Mouse (Mus musculus) forebrain, embryonic 14.5 days (tissue): ENCODE measurements at regions not wholly inside any gene's neighbourhood (a gene's known extent, or its start where the extent isn't known, plus 50 kb on each side); places are given as distances from the start of the nearest gene placed in this dataset.
"Not testable (repeated sequence)": the region's sequence is repeated elsewhere in the genome, so short reads cannot be mapped to it uniquely, and the experiment has no call there.

Experiments used
- ATAC-seq: fragments of 200-750 bp; cut with Nextera tagmentation; 2 replicates; pipeline ENCODE4 v1.8.0; 2017; ENCODE audit warnings: mild to moderate bottlenecking, moderate library complexity
- DNase-seq: peaks from one replicate; pipeline ENCODE4 v3.0.0-alpha.2; 2015; ENCODE audit warnings: low spot score
- H3K27ac ChIP-seq: fragments of 300-500 bp; sonication (generic); 2 replicates; pipeline ENCODE4 v1.5.1; 2014; ENCODE audit warnings: low read depth, mild to moderate bottlenecking, control low read depth, low read length, moderate library complexity
- H3K27me3 ChIP-seq: fragments of 300-500 bp; sonication (generic); replicated peaks from 2 replicates; pipeline ENCODE4 v1.6.1; 2014; ENCODE audit warnings: low read length, control low read depth, mixed read lengths; ENCODE audit not compliant: control insufficient read depth, insufficient read depth
- H3K36me3 ChIP-seq: fragments of 300-500 bp; sonication (generic); 2 replicates; pipeline ENCODE4 v1.6.1; 2014; ENCODE audit warnings: low read length, control low read depth; ENCODE audit not compliant: control insufficient read depth, insufficient read depth
- H3K4me1 ChIP-seq: fragments of 300-500 bp; sonication (generic); 2 replicates; pipeline ENCODE4 v1.6.1; 2014; ENCODE audit warnings: antibody characterized with exemption, low read length, control low read depth; ENCODE audit not compliant: control insufficient read depth, insufficient read depth
- H3K4me2 ChIP-seq: fragments of 300-500 bp; sonication (generic); 2 replicates; pipeline ENCODE4 v1.6.1; 2014; ENCODE audit warnings: mild to moderate bottlenecking, control low read depth, low read length
- H3K4me3 ChIP-seq: fragments of 300-500 bp; sonication (generic); 2 replicates; pipeline ENCODE4 v1.5.1; 2014; ENCODE audit warnings: low read depth, low read length, control low read depth
- H3K9ac ChIP-seq: fragments of 300-500 bp; sonication (generic); 2 replicates; pipeline ENCODE4 v1.6.1; 2014; ENCODE audit warnings: mild to moderate bottlenecking, low read length, control low read depth, moderate library complexity
- H3K9me3 ChIP-seq: fragments of 300-500 bp; sonication (generic); replicated peaks from 2 replicates; pipeline ENCODE4 v1.6.1; 2016; ENCODE audit warnings: low read length, control low read depth, mixed read lengths; ENCODE audit not compliant: control insufficient read depth
- WGBS: fragments of 180-500 bp; shearing (Covaris S2); extraction: QIAGEN DNeasy Blood & Tissue Kit; methylation state at CpG from one replicate; pipeline ENCODE4 v1.1.7; 2014; 5-methylcytosine and 5-hydroxymethylcytosine counted together

GRCm38 (mm10) chr16:8198771-8199562 lies 226.0 kb downstream of the Tmem114 start:
- H3K4me3 ChIP-seq, result no peak overlapping the region
- WGBS, result 84% methylated on average over 12 of the region's 12 CpGs
- H3K9me3 ChIP-seq, result no peaks in the 10 kb centered on the region
- H3K27me3 ChIP-seq, result no peaks in the 10 kb centered on the region
- no peak overlapping the region for H3K4me2 ChIP-seq
- H3K36me3 ChIP-seq, result no peaks in the 10 kb centered on the region
- DNase-seq (no peak), ATAC-seq (no peak)
- H3K9ac ChIP-seq, result no peak overlapping the region
- no peaks in the 10 kb centered on the region for H3K4me1 ChIP-seq
- no peak overlapping the region for H3K27ac ChIP-seq

GRCm38 (mm10) chr16:8189472-8190240 lies 235.3 kb downstream of the Tmem114 start:
- H3K4me2 ChIP-seq, result no peak overlapping the region
- H3K27me3 ChIP-seq, result no peaks in the 10 kb centered on the region
- no peak overlapping the region for H3K4me3 ChIP-seq
- no peaks in the 10 kb centered on the region for H3K9me3 ChIP-seq
- no peak overlapping the region for H3K9ac ChIP-seq
- WGBS, result 80% methylated on average over 6 of the region's 6 CpGs
- no peaks in the 10 kb centered on the region for H3K36me3 ChIP-seq
- H3K4me1 ChIP-seq, result no peaks in the 10 kb centered on the region; the same call in 1 of the 2 replicates
- ATAC-seq (no peak), DNase-seq (peak; percentile 41)
- no peak overlapping the region for H3K27ac ChIP-seq

- Histone ChIP-seq H3K9ac (no peak overlapping the region), H3K4me1 (no peaks in the 10 kb centered on the region; the same call in 1 of the 2 replicates), H3K36me3 (no peaks in the 10 kb centered on the region), H3K4me3 (no peak overlapping the region), H3K9me3 (no peaks in the 10 kb centered on the region), H3K4me2 (no peak overlapping the region), H3K27ac (no peak overlapping the region), H3K27me3 (no peaks in the 10 kb centered on the region)
- ATAC-seq (no peak), DNase-seq (no peak)
- WGBS, result 40% methylated on average over 1 of the region's 1 CpGs
Measured at GRCm38 (mm10) chr16:8189071-8189470, 235.9 kb downstream of the Tmem114 start.

GRCm38 (mm10) chr16:8188505-8188904 lies 236.4 kb downstream of the Tmem114 start:
- WGBS, result 15% methylated on average over 4 of the region's 4 CpGs
- peak; percentile 32; the same call in 1 of the 2 replicates for ATAC-seq
- Histone ChIP-seq H3K4me1 (no peaks in the 10 kb centered on the region; the same call in 1 of the 2 replicates), H3K36me3 (no peaks in the 10 kb centered on the region), H3K4me2 (no peak overlapping the region), H3K9me3 (no peaks in the 10 kb centered on the region), H3K9ac (no peak overlapping the region), H3K27ac (no peak overlapping the region), H3K27me3 (no peaks in the 10 kb centered on the region), H3K4me3 (no peak overlapping the region)
- peak; percentile 70 for DNase-seq

- no peak for ATAC-seq
- H3K4me3 ChIP-seq, result no peak overlapping the region
- H3K27me3 ChIP-seq, result no peaks in the 10 kb centered on the region
- no peak overlapping the region for H3K9ac ChIP-seq
- H3K4me1 ChIP-seq, result no peaks in the 10 kb centered on the region; the same call in 1 of the 2 replicates
- H3K27ac ChIP-seq, result no peak overlapping the region
- no peak for DNase-seq
- no peak overlapping the region for H3K4me2 ChIP-seq
- no peaks in the 10 kb centered on the region for H3K9me3 ChIP-seq
- WGBS, result 76% methylated on average over 6 of the region's 6 CpGs
- no peaks in the 10 kb centered on the region for H3K36me3 ChIP-seq
Measured at GRCm38 (mm10) chr16:8184781-8185180, 240.2 kb downstream of the Tmem114 start.

- peak; percentile 65; the same call in 1 of the 2 replicates for ATAC-seq
- peak; percentile 73 for DNase-seq
- Histone ChIP-seq H3K4me1 (no peaks in the 10 kb centered on the region), H3K27ac (no peak overlapping the region), H3K4me2 (no peak overlapping the region), H3K27me3 (no peaks in the 10 kb centered on the region), H3K9me3 (no peaks in the 10 kb centered on the region), H3K36me3 (no peaks in the 10 kb centered on the region), H3K9ac (no peak overlapping the region), H3K4me3 (no peak overlapping the region)
- 18% methylated on average over 1 of the region's 1 CpGs for WGBS
Measured at GRCm38 (mm10) chr16:8178946-8179345, 246.0 kb downstream of the Tmem114 start.

GRCm38 (mm10) chr16:8177226-8177625 lies 247.7 kb downstream of the Tmem114 start:
- not testable (repeated sequence) for H3K27me3 ChIP-seq, H3K9ac ChIP-seq, H3K4me1 ChIP-seq, DNase-seq, H3K36me3 ChIP-seq, H3K4me2 ChIP-seq, H3K4me3 ChIP-seq, H3K27ac ChIP-seq, H3K9me3 ChIP-seq, ATAC-seq
- WGBS, result 94% methylated on average over 7 of the region's 7 CpGs

GRCm38 (mm10) chr16:8176126-8176525 lies 248.8 kb downstream of the Tmem114 start:
- WGBS, result 78% methylated on average over 6 of the region's 6 CpGs
- no peak for ATAC-seq
- no peaks in the 10 kb centered on the region for H3K9me3 ChIP-seq
- no peaks in the 10 kb centered on the region for H3K27me3 ChIP-seq
- no peak overlapping the region for H3K27ac ChIP-seq
- no peaks in the 10 kb centered on the region for H3K4me1 ChIP-seq
- no peak overlapping the region for H3K9ac ChIP-seq
- DNase-seq, result no peak
- no peak overlapping the region for H3K4me2 ChIP-seq
- H3K36me3 ChIP-seq, result no peaks in the 10 kb centered on the region
- no peak overlapping the region for H3K4me3 ChIP-seq
